Mouse (Mus musculus) forebrain, embryonic 11.5 days (tissue): ENCODE results near the gene Fhl2. TPM values are rescaled to one million over a fixed set of nuclear protein-coding genes. Genes with fewer than 3 reads are reported as not detected.

Source experiments
- ATAC-seq: fragments of 200-750 bp; cut with Nextera tagmentation; replicated peaks from 2 replicates; pipeline ENCODE4 v1.8.0; 2017; ENCODE audit warnings: moderate TSS enrichment; ENCODE audit not compliant: low FRiP score
- DNase-seq: peaks from one replicate; pipeline ENCODE4 v3.0.0-alpha.2; 2017; ENCODE audit warnings: low spot score
- H3K27ac ChIP-seq: fragments of 300-500 bp; sonication (generic); 2 replicates; pipeline ENCODE4 v1.5.1; 2014; ENCODE audit warnings: low read depth, low read length
- H3K27me3 ChIP-seq: fragments of 300-500 bp; sonication (generic); 2 replicates; pipeline ENCODE4 v1.6.1; 2014; ENCODE audit warnings: mild to moderate bottlenecking, low read length, mixed read lengths; ENCODE audit not compliant: control insufficient read depth, insufficient read depth
- H3K36me3 ChIP-seq: fragments of 300-500 bp; sonication (generic); 2 replicates; pipeline ENCODE4 v1.6.1; 2014; ENCODE audit warnings: mild to moderate bottlenecking, low read length, moderate library complexity, mixed read lengths; ENCODE audit not compliant: control insufficient read depth, insufficient read depth
- H3K4me1 ChIP-seq: fragments of 300-500 bp; sonication (generic); replicated peaks from 2 replicates; pipeline ENCODE4 v1.6.1; 2014; ENCODE audit warnings: low read length, mixed read lengths; ENCODE audit not compliant: control insufficient read depth, insufficient read depth
- H3K4me2 ChIP-seq: fragments of 300-500 bp; sonication (generic); 2 replicates; pipeline ENCODE4 v1.6.1; 2014; ENCODE audit warnings: low read depth, mild to moderate bottlenecking, low read length, moderate library complexity, mixed read lengths; ENCODE audit not compliant: severe bottlenecking
- H3K4me3 ChIP-seq: fragments of 300-500 bp; sonication (generic); 2 replicates; pipeline ENCODE4 v1.5.1; 2014; ENCODE audit warnings: low read depth, low read length
- H3K9ac ChIP-seq: fragments of 300-500 bp; sonication (generic); 2 replicates; pipeline ENCODE4 v1.6.1; 2014; ENCODE audit warnings: low read length
- H3K9me3 ChIP-seq: fragments of 300-500 bp; sonication (generic); 2 replicates; pipeline ENCODE4 v1.6.1; 2016; ENCODE audit warnings: low read length, mixed read lengths; ENCODE audit not compliant: control insufficient read depth
- WGBS: fragments of 180-500 bp; shearing (Covaris S2); extraction: QIAGEN DNeasy Blood & Tissue Kit; methylation state at CpG from one replicate; pipeline ENCODE4 v1.1.7; 2014; 5-methylcytosine and 5-hydroxymethylcytosine counted together
- polyA plus RNA-seq: library from polyadenylated mRNA; unstranded; fragments of >200 nt; fragmentation: Nextera tagmentation; extraction: Ambion mirVana; gene quantifications from 2 replicates; pipeline ENCODE4 v1.2.1, GENCODE M21; 2014

Fhl2 gene
- polyA plus RNA-seq, 1 experiment from 2014 or later, result 4.0 TPM

- 67% methylated on average over 2 of the region's 2 CpGs for WGBS
- no peak for ATAC-seq
- DNase-seq, result no peak
- Histone ChIP-seq H3K9me3 (no peaks in the 10 kb centered on the region), H3K4me1 (no peaks in the 10 kb centered on the region), H3K9ac (no peak overlapping the region), H3K4me2 (no peak overlapping the region), H3K27ac (no peak overlapping the region), H3K4me3 (no peak overlapping the region), H3K27me3 (no peaks in the 10 kb centered on the region), H3K36me3 (no peaks in the 10 kb centered on the region)
Measured at GRCm38 (mm10) chr1:43224171-43224570, 27.4 kb upstream of the Fhl2 start.

GRCm38 (mm10) chr1:43223097-43223496, 26.3 kb upstream of the Fhl2 start:
- 92% methylated on average over 5 of the region's 5 CpGs for WGBS
- Histone ChIP-seq H3K27ac (no peak overlapping the region), H3K9ac (no peak overlapping the region), H3K27me3 (no peaks in the 10 kb centered on the region), H3K4me3 (no peak overlapping the region), H3K36me3 (no peaks in the 10 kb centered on the region), H3K4me1 (no peaks in the 10 kb centered on the region), H3K4me2 (no peak overlapping the region), H3K9me3 (no peaks in the 10 kb centered on the region)
- ATAC-seq (no peak), DNase-seq (no peak)

GRCm38 (mm10) chr1:43218016-43218680, 21.4 kb upstream of the Fhl2 start:
- H3K36me3 ChIP-seq, result no peaks in the 10 kb centered on the region
- ATAC-seq (no peak), DNase-seq (no peak)
- no peak overlapping the region for H3K4me3 ChIP-seq
- 92% methylated on average over 3 of the region's 3 CpGs for WGBS
- H3K9me3 ChIP-seq, result no peaks in the 10 kb centered on the region
- H3K4me1 ChIP-seq, result no peaks in the 10 kb centered on the region
- H3K27ac ChIP-seq, result no peak overlapping the region
- H3K9ac ChIP-seq, result no peak overlapping the region
- no peaks in the 10 kb centered on the region for H3K27me3 ChIP-seq
- H3K4me2 ChIP-seq, result no peak overlapping the region

GRCm38 (mm10) chr1:43215601-43216000, 18.8 kb upstream of the Fhl2 start:
- ATAC-seq, result no peak
- Histone ChIP-seq H3K36me3 (no peaks in the 10 kb centered on the region), H3K9me3 (no peaks in the 10 kb centered on the region), H3K27ac (no peak overlapping the region), H3K4me1 (no peaks in the 10 kb centered on the region), H3K4me2 (no peak overlapping the region), H3K27me3 (no peaks in the 10 kb centered on the region), H3K9ac (no peak overlapping the region), H3K4me3 (no peak overlapping the region)
- 82% methylated on average over 3 of the region's 3 CpGs for WGBS
- no peak for DNase-seq

GRCm38 (mm10) chr1:43211274-43211673, 14.5 kb upstream of the Fhl2 start:
- Histone ChIP-seq H3K9me3 (no peaks in the 10 kb centered on the region), H3K4me2 (no peak overlapping the region), H3K36me3 (no peaks in the 10 kb centered on the region), H3K9ac (no peak overlapping the region), H3K4me1 (no peaks in the 10 kb centered on the region), H3K4me3 (no peak overlapping the region), H3K27ac (no peak overlapping the region), H3K27me3 (no peaks in the 10 kb centered on the region)
- ATAC-seq (no peak), DNase-seq (no peak)
- WGBS, result 78% methylated on average over 1 of the region's 1 CpGs

- no peak for ATAC-seq
- Histone ChIP-seq H3K9me3 (no peaks in the 10 kb centered on the region), H3K9ac (no peak overlapping the region), H3K4me2 (no peak overlapping the region), H3K4me3 (no peak overlapping the region), H3K27ac (no peak overlapping the region), H3K27me3 (no peaks in the 10 kb centered on the region), H3K4me1 (no peaks in the 10 kb centered on the region), H3K36me3 (no peaks in the 10 kb centered on the region)
- no peak for DNase-seq
- 87% methylated on average over 9 of the region's 9 CpGs for WGBS
Measured at GRCm38 (mm10) chr1:43210285-43210684, 13.5 kb upstream of the Fhl2 start.

- no peaks in the 10 kb centered on the region for H3K36me3 ChIP-seq
Measured at GRCm38 (mm10) chr1:43207147-43207546, 10.4 kb upstream of the Fhl2 start.

GRCm38 (mm10) chr1:43203282-43203681, 6.5 kb upstream of the Fhl2 start:
- H3K27ac ChIP-seq, result no peak overlapping the region
- 58% methylated on average over 5 of the region's 5 CpGs for WGBS
- no peak for DNase-seq
- ATAC-seq, result no peak
- no peak overlapping the region for H3K4me2 ChIP-seq
- no peaks in the 10 kb centered on the region for H3K27me3 ChIP-seq
- no peaks in the 10 kb centered on the region for H3K9me3 ChIP-seq
- H3K4me1 ChIP-seq, result no peaks in the 10 kb centered on the region
- no peak overlapping the region for H3K4me3 ChIP-seq
- no peaks in the 10 kb centered on the region for H3K36me3 ChIP-seq
- H3K9ac ChIP-seq, result no peak overlapping the region

More at GRCm38 (mm10) chr1:43207147-43207546, 10.4 kb upstream of the Fhl2 start:
- no peak overlapping the region for H3K4me3 ChIP-seq
- DNase-seq, result no peak
- H3K27ac ChIP-seq, result no peak overlapping the region
- WGBS, result 82% methylated on average over 1 of the region's 1 CpGs
- no peak overlapping the region for H3K4me2 ChIP-seq
- no peaks in the 10 kb centered on the region for H3K9me3 ChIP-seq
- no peaks in the 10 kb centered on the region for H3K27me3 ChIP-seq
- H3K4me1 ChIP-seq, result no peaks in the 10 kb centered on the region
- no peak for ATAC-seq
- no peak overlapping the region for H3K9ac ChIP-seq

- no peak for ATAC-seq
Measured at GRCm38 (mm10) chr1:43202226-43202625, 5.4 kb upstream of the Fhl2 start.

More at GRCm38 (mm10) chr1:43202226-43202625, 5.4 kb upstream of the Fhl2 start:
- Histone ChIP-seq H3K9ac (no peak overlapping the region), H3K27ac (no peak overlapping the region), H3K36me3 (no peaks in the 10 kb centered on the region), H3K4me1 (no peaks in the 10 kb centered on the region), H3K4me3 (no peak overlapping the region), H3K4me2 (no peak overlapping the region), H3K27me3 (no peaks in the 10 kb centered on the region), H3K9me3 (no peaks in the 10 kb centered on the region)
- no peak for DNase-seq
